Mouse (Mus musculus) forebrain, embryonic 14.5 days (tissue): ENCODE measurements around the gene Spag7. TPM values are rescaled to one million over a fixed set of nuclear protein-coding genes. Genes with fewer than 3 reads are reported as not detected.

Experiments used
- ATAC-seq: fragments of 200-750 bp; cut with Nextera tagmentation; 2 replicates; pipeline ENCODE4 v1.8.0; 2017; ENCODE audit warnings: mild to moderate bottlenecking, moderate library complexity
- DNase-seq: peaks from one replicate; pipeline ENCODE4 v3.0.0-alpha.2; 2015; ENCODE audit warnings: low spot score
- H3K27ac ChIP-seq: fragments of 300-500 bp; sonication (generic); 2 replicates; pipeline ENCODE4 v1.5.1; 2014; ENCODE audit warnings: low read depth, mild to moderate bottlenecking, control low read depth, low read length, moderate library complexity
- H3K27me3 ChIP-seq: fragments of 300-500 bp; sonication (generic); replicated peaks from 2 replicates; pipeline ENCODE4 v1.6.1; 2014; ENCODE audit warnings: low read length, control low read depth, mixed read lengths; ENCODE audit not compliant: control insufficient read depth, insufficient read depth
- H3K36me3 ChIP-seq: fragments of 300-500 bp; sonication (generic); 2 replicates; pipeline ENCODE4 v1.6.1; 2014; ENCODE audit warnings: low read length, control low read depth; ENCODE audit not compliant: control insufficient read depth, insufficient read depth
- H3K4me1 ChIP-seq: fragments of 300-500 bp; sonication (generic); 2 replicates; pipeline ENCODE4 v1.6.1; 2014; ENCODE audit warnings: antibody characterized with exemption, low read length, control low read depth; ENCODE audit not compliant: control insufficient read depth, insufficient read depth
- H3K4me2 ChIP-seq: fragments of 300-500 bp; sonication (generic); 2 replicates; pipeline ENCODE4 v1.6.1; 2014; ENCODE audit warnings: mild to moderate bottlenecking, control low read depth, low read length
- H3K4me3 ChIP-seq: fragments of 300-500 bp; sonication (generic); 2 replicates; pipeline ENCODE4 v1.5.1; 2014; ENCODE audit warnings: low read depth, low read length, control low read depth
- H3K9ac ChIP-seq: fragments of 300-500 bp; sonication (generic); 2 replicates; pipeline ENCODE4 v1.6.1; 2014; ENCODE audit warnings: mild to moderate bottlenecking, low read length, control low read depth, moderate library complexity
- H3K9me3 ChIP-seq: fragments of 300-500 bp; sonication (generic); replicated peaks from 2 replicates; pipeline ENCODE4 v1.6.1; 2016; ENCODE audit warnings: low read length, control low read depth, mixed read lengths; ENCODE audit not compliant: control insufficient read depth
- WGBS: fragments of 180-500 bp; shearing (Covaris S2); extraction: QIAGEN DNeasy Blood & Tissue Kit; methylation state at CpG from one replicate; pipeline ENCODE4 v1.1.7; 2014; 5-methylcytosine and 5-hydroxymethylcytosine counted together
- polyA plus RNA-seq: library from polyadenylated mRNA; unstranded; fragments of >200 nt; fragmentation: Nextera tagmentation; extraction: Ambion mirVana; gene quantifications from 2 replicates; pipeline ENCODE4 v1.2.1, GENCODE M21; 2014

The Spag7 gene
- polyA plus RNA-seq, 1 experiment from 2014 or later, result 65.4 TPM

DNA sequence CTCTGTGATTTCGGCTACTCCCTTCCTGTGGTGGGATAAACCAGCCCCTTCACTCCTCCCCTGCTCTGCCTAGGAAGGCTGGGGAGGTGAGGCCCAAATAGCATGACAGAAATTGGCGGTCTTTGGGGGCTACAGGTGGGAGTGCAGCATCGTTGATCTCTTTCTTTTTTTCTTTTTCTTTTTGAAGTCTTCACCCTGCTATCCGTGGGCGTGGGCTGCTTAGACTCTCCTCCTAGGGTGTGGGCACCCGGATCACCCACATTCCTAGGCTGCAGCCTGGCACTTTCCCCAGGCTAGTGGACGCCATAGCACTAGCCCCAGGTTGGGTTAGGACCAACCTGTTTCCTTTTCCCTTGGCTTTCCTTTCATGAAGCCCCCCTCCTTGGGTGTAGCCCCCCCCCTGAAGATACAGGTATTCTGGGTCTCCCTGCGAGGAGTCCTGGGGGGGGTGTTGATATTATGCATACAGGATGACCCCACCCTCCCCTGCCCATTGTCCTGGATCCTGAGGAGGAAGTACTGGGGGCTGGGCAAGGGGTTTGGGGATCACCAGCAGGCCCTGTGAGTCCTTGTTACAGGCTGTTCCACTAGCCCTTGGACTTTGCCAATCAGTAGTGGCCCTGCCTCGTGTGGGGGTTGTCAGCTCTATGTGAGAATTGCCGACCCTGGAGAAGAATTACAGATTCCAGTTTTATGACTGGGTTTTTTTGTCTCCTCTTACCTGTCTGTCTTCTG is 32.2 kb upstream of the Spag7 start:
- H3K36me3 ChIP-seq, result peaks cover 30% of the 10 kb centered on the region
- H3K9me3 ChIP-seq, result no peaks in the 10 kb centered on the region
- H3K27ac ChIP-seq, result no peak overlapping the region
- peak overlapping the region; percentile 80 for H3K4me2 ChIP-seq
- peak overlapping the region; percentile 89 for H3K4me3 ChIP-seq
- H3K4me1 ChIP-seq, result peaks cover 12% of the 10 kb centered on the region
- no peak for ATAC-seq
- H3K27me3 ChIP-seq, result no peaks in the 10 kb centered on the region
- H3K9ac ChIP-seq, result peak overlapping the region; percentile 93
- WGBS, result 14% methylated on average over 10 of the region's 10 CpGs
- no peak for DNase-seq

DNA sequence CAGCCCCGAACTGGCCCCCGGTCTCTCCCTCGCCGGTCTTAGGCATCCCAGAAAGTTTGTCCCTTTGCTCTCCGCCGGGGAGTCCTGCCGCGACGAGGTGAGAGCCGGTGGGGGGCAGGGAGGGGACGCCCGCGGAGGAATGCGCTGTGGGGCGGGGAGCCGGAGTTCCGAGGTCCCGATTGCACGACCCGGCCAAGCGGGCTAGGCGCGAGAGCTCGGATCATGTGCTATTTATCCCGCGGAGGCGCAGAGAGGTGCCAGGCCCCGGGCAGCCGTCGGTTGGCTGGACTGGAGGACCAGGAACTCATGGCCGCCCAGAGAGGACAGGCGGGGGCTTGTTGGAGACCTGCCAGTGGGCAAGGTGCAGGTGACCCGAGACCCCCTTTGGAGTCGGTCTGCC is 31.4 kb upstream of the Spag7 start:
- H3K9me3 ChIP-seq, result no peaks in the 10 kb centered on the region
- WGBS, result under 1% methylated on average over 33 of the region's 34 CpGs
- H3K9ac ChIP-seq, result peak overlapping the region; percentile 93
- peak; percentile 38 for ATAC-seq
- peak; percentile 41 for DNase-seq
- H3K36me3 ChIP-seq, result peaks cover 22% of the 10 kb centered on the region
- peaks cover 12% of the 10 kb centered on the region for H3K4me1 ChIP-seq
- peak overlapping the region; percentile 89 for H3K4me3 ChIP-seq
- H3K27ac ChIP-seq, result peak overlapping the region; percentile 78
- no peaks in the 10 kb centered on the region for H3K27me3 ChIP-seq
- H3K4me2 ChIP-seq, result peak overlapping the region; percentile 80

DNA sequence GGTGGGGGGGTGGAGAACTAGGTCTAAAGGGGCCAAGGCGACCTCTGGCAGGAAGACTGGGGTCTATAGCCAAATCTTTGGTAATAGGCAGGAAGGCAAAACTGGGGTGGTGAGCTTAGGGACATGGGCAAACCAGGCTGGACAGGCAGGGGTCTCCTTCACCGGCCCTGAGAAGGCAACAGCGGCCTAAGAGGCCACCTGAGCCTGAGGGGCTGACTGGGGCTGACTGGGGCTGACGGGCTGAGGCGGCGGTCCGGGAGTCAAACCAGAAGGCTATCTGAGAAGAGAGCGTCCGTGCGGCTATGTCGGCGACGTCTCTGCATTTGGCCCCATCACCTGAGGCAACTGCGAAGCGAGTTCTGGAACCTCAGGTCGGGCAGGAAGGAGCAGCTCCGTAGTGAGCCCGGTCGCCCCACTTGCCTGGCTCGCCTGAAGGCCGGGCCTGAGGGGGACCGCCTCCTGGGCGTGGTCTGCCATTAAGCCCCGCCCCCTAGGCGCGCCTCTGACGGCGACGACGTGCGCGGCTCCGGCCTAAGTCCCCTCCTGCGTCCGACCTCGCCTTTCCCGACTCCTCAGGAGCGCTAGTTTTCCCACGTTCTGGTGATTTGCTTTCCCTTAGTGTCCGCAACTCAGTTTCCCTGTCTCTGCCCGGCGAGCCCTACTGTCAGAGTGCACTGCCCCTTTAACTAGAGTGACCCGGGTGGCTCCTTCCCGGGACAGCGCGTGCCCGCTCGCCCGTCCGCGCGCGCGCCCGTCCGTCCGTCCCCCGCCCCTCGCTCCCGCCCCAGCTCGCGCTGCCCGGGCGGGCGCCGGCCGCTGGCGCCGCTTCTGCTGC is 30.7 kb upstream of the Spag7 start, which contains the start of the genes Inca1 and Kif1c:
Gene Inca1, minus strand, starts transcription at position 434 of the 835 bp plus-strand sequence.
Gene Kif1c, plus strand, starts transcription at position 827 of the 835 bp plus-strand sequence.
- H3K4me1 ChIP-seq, result peaks cover 12% of the 10 kb centered on the region
- H3K27me3 ChIP-seq, result no peaks in the 10 kb centered on the region
- H3K36me3 ChIP-seq, result peaks cover 15% of the 10 kb centered on the region
- peak within 1 kb of the TSS; percentile 93 for H3K9ac ChIP-seq
- peak within 1 kb of the TSS; percentile 78 for H3K27ac ChIP-seq
- peak within 1 kb of the TSS; percentile 80 for H3K4me2 ChIP-seq
- WGBS, result under 1% methylated on average over 68 of the region's 69 CpGs
- peak within 1 kb of the TSS; percentile 89 for H3K4me3 ChIP-seq
- peak; percentile 92 for DNase-seq
- peak; percentile 98 for ATAC-seq
- no peaks in the 10 kb centered on the region for H3K9me3 ChIP-seq

DNA sequence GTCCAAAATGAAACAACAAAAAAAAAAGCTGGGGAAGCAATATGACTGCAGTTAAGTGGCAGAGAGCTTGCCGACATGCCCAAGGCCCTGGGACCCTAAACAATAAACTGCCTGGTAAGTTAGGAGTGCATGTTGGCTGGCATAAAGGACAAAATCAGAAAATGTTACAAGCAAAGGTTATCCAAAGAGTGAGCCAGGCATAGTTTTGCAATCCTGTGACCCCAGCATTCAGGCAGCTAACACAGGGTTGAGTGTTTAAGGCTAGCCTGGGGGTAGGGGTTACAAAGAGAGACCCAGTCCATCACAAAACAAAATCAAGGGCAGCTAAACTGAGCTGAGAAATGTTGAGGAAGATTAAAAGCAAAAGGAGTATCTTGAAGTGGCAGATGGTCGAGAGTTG is 29.8 kb upstream of the Spag7 start:
- 80% methylated on average over 2 of the region's 2 CpGs for WGBS
- Histone ChIP-seq H3K9ac (no peak overlapping the region), H3K4me2 (no peak overlapping the region), H3K4me3 (no peak overlapping the region), H3K27me3 (no peaks in the 10 kb centered on the region), H3K9me3 (no peaks in the 10 kb centered on the region), H3K36me3 (peaks cover 6% of the 10 kb centered on the region), H3K27ac (no peak overlapping the region), H3K4me1 (peaks cover 12% of the 10 kb centered on the region)
- ATAC-seq, result no peak
- no peak for DNase-seq

DNA sequence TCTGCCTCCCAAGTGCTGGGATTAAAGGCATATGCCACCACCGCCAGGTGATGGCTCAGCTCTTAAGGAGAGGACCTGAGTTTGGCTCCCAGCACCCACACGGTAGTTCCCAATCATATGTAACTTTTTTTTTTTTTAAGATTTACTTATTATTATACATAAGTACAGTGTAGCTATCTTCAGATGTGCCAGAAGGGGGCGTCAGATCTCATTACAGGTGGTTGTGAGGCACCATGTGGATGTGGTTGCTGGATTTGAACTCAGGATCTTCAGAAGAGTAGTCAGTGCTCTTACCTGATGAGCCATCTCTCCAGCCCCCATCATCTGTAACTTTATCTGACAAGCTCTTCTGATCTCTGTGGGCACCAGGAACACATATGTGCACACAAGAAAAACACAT is 28.2 kb upstream of the Spag7 start:
- ATAC-seq (no peak), DNase-seq (no peak)
- H3K9ac ChIP-seq, result no peak overlapping the region
- 76% methylated on average over 3 of the region's 3 CpGs for WGBS
- no peaks in the 10 kb centered on the region for H3K36me3 ChIP-seq
- H3K27me3 ChIP-seq, result no peaks in the 10 kb centered on the region
- no peak overlapping the region for H3K27ac ChIP-seq
- H3K4me2 ChIP-seq, result no peak overlapping the region
- H3K4me3 ChIP-seq, result no peak overlapping the region
- no peaks in the 10 kb centered on the region for H3K9me3 ChIP-seq
- peaks cover 12% of the 10 kb centered on the region for H3K4me1 ChIP-seq

DNA sequence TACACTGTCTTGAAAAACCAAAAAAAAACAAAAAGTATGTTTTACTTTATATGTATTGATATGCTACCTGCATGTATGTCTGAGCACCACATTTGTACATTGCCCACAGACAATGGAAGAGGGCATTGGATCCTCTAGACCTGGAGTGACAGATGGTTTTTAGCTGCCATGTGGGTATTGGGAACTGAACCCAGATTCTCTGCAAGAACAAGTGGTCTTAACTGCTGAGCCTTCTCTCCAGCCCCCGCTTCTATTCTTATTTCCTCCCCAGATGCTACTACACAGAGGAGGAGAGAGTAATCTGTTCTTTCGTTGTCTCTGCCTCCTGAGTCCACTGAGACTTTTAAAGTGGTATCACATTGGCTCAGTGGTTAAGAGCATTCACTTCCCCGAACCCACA is 24.3 kb upstream of the Spag7 start:
- ATAC-seq (no peak), DNase-seq (no peak)
- no peaks in the 10 kb centered on the region for H3K9me3 ChIP-seq
- peaks cover 2% of the 10 kb centered on the region for H3K4me1 ChIP-seq
- no peak overlapping the region for H3K4me3 ChIP-seq
- H3K4me2 ChIP-seq, result no peak overlapping the region
- no peak overlapping the region for H3K9ac ChIP-seq
- H3K36me3 ChIP-seq, result no peaks in the 10 kb centered on the region
- no peak overlapping the region for H3K27ac ChIP-seq
- WGBS, result 77% methylated on average over 3 of the region's 3 CpGs
- H3K27me3 ChIP-seq, result no peaks in the 10 kb centered on the region

DNA sequence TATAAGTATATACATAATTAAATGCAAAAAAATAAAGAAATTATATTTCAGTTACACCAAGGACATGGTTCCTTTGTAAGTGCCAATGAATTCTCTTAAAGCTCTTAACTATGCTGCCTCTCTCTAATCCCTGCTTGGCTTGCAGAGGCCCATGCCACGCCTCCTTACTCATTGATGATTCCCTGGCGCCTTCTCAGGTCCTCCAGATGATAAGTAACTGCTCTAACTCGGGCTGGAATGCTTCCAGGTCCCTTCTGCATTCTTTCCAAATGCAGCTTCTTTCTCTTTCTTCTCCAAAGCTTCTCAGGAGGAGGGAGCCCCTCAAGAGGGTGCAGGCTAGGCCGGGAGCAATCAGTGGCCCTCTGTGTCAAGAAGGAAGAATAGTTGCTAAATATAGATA is 20.4 kb upstream of the Spag7 start:
- Histone ChIP-seq H3K27me3 (no peaks in the 10 kb centered on the region), H3K9ac (no peak overlapping the region), H3K4me3 (no peak overlapping the region), H3K27ac (no peak overlapping the region), H3K4me1 (peaks cover 10% of the 10 kb centered on the region), H3K36me3 (peaks cover 10% of the 10 kb centered on the region; the same call in 1 of the 2 replicates), H3K9me3 (no peaks in the 10 kb centered on the region), H3K4me2 (no peak overlapping the region)
- no peak for DNase-seq
- ATAC-seq, result no peak
- WGBS, result 36% methylated on average over 4 of the region's 4 CpGs

DNA sequence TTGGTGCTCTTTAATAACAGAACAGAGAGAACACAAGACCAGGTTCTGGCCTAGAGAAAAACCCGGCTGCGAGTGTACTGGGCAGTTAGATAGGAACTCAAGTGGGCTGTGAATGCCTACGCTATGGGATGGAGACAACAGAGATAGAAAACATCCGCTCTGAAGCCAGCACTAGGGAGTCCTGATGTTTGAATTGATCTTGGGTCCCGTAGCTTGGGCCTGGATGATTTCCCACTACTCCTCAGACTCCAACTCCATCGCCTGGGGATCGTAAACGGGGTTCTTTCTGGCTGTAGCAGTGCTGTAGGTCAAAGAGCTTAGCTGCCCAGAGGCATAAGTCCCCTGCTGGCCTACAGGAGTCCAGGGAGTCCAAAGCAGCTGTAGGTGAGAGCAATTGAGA is 19.2 kb upstream of the Spag7 start:
- no peak for ATAC-seq
- 10% methylated on average over 8 of the region's 8 CpGs for WGBS
- Histone ChIP-seq H3K27ac (peak overlapping the region; percentile 81; the same call in 1 of the 2 replicates), H3K4me3 (peak overlapping the region; percentile 84), H3K27me3 (no peaks in the 10 kb centered on the region), H3K4me1 (peaks cover 10% of the 10 kb centered on the region), H3K9ac (peak overlapping the region; percentile 84), H3K9me3 (no peaks in the 10 kb centered on the region), H3K36me3 (peaks cover 22% of the 10 kb centered on the region), H3K4me2 (peak overlapping the region; percentile 60)
- DNase-seq, result peak; percentile 7
